Mouse (Mus musculus) cerebellum, postnatal 10 days (tissue): Measurements from ENCODE around the gene Aunip.

Source experiments
- DNase-seq, 2 experiments: peaks; one replicate each; pipeline ENCODE4 v3.0.0; 2021; ENCODE audit warnings: mixed read lengths in 2 of 2

Gene Aunip

GRCm38 (mm10) chr4:134555956-134556580 lies 45.3 kb downstream of the Aunip start:
- peak; percentile 79 to 87 for DNase-seq

- DNase-seq, result no peak
Observed at GRCm38 (mm10) chr4:134557626-134558249, 46.9 kb downstream of the Aunip start.

DNA sequence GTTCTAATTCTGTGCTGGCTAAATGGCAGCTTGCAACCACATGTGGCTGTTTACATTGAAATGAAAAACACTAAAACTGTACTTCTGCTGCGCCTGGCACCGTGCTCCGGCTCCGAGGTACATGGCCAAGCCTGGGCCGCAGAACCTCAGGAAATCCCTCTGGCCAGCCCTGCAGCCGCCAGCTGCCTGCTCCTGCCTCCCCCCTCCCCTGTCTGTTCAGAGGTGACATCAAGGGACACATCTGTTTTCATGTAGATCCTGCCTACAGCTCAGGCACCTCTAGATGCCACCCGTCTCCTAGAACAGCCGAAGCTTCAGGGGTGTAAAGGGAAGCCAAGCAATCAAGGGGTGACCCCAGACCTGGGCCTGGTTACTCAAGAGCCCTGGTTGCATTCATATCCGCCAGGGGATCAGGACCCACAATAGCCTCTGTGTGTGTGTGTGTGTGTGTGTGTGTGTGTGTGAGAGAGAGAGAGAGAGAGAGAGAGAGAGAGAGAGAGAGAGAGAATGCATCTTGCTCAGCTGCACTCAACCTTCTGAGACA lies 47.8 kb downstream of the Aunip start:
- no peak for DNase-seq

- DNase-seq, result no peak
Observed at GRCm38 (mm10) chr4:134559154-134559553, 48.4 kb downstream of the Aunip start.

- peak in 1 of 2 experiments; percentile 41 for DNase-seq
Observed at GRCm38 (mm10) chr4:134560699-134561098, 49.9 kb downstream of the Aunip start.

GRCm38 (mm10) chr4:134562014-134562413 lies 51.2 kb downstream of the Aunip start:
- peak; percentile 78 to 86 for DNase-seq

DNA sequence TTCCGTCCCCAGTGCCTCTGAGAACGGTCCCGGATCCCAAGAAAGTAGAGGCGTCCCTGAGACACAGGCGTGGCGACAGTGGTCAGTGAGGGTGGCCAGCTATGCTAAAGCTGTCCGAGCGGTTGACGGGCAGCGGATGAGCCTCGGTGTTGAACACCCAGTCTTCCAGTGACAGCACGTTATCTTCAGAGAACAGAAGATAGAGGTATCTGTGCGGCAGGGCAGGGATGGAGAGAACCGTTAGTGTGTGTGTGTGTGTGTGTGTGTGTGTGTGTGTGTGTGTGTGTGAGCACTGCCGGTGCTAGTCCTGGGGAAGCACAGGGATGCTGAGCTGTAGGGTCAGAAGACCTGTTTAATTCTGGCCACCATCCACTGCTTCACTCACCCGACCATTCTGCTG lies 52.8 kb downstream of the Aunip start:
- peak in 1 of 2 experiments; percentile 18 for DNase-seq

DNA sequence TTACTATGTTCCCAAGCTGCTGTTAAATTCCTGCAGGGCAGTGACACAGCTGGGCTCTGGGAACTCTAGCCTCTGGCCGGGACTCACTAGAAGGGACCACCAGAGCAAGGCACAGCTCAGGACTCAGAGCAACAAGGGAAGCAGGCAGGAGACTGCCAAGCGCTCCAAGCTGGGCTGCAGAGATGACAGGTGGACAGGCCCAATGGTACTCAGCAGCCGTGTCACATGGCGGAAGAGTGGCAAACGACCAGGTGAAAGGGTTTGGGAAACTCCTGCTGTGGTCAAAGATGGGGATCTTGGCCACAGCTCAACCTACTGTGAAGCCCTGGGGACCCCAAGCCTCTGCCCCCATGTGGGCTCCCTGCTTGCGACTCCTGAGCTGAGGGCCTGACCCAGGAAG lies 53.3 kb downstream of the Aunip start:
- peak in 1 of 2 experiments; percentile 38 for DNase-seq

DNA sequence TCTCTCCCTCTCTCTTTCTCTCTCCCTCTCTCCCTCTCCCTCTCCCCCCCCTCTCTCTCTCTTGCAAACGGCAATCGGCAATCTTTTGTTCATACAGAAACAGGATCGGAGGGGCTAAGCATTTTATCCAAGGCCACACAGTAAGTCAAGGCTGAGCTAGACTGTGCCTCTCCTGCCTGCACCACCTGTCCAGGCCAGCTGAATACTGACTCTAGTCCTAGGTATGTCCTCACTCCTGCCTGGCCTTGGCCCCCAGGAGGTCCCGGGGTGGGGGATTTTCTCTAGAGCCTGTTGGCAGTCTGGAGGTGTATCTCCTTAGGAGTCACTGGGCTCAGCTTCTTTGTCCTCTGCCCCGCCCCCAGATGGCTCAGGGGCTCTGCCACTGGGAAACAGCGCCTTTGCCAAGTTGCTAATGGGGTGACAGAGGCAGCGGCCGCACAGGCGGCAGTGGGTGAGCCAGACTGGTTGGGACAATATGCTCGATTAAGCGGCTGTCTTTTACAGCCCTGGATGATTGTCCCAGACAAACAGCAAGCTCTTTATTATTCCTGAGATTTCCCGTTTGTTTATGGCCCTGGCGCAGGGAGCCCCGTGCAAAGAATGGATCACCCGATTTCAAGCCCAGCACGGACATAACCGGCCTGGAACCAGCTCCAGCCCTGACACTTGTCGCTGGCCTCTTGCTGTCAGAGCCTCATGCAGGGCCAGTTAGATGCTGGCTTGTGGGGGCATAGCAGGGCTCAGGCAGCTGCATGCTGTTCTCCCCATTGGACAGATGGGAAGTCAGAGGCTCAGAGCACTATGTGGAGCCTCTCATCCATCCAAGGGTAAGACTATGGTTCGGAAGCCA lies 56.8 kb downstream of the Aunip start:
- peak; percentile 85 to 93 for DNase-seq

DNA sequence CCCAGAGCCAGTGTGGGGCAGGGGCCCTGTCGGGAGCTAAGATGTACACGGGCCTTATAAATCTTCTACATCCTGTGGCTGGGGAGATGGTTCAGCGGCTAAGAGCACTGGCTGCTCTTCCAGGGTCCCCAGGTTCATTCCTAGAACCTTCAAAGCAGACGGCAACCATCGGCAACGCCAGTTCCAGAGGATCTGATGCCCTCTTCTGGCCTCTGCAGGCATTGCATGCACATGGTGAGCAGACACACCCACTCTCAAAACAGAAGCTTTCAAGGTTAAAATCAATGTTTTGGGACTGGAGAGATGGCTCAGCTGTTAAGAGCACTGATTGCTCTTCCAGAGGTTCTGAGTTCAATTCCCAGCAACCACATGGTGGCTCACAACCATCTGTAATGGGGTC lies 58.4 kb downstream of the Aunip start:
- DNase-seq, result peak; percentile 73 to 81

DNA sequence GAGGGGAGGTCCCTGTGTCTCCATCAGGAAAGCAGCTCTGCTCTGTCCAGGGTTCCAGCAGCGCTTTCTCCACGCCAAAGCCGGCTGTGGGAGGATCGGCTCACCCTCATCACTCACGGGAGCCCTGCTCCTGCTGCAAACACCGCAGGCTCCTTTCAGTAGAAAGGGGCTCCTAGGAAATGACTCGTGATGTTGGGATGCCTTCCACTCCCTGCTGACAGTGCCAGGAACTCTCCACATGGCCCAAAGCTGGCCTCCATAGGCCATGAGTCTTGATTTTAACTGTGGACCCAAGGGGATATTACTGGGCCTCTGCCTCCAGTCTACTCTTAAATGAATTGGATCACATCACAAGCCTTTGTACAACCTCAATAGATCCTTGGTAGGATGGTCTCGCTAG lies 59.0 kb downstream of the Aunip start:
- peak in 1 of 2 experiments; percentile 68 for DNase-seq

GRCm38 (mm10) chr4:134570704-134571451 lies 60.1 kb downstream of the Aunip start:
- DNase-seq, result peak; percentile 73 to 88

DNA sequence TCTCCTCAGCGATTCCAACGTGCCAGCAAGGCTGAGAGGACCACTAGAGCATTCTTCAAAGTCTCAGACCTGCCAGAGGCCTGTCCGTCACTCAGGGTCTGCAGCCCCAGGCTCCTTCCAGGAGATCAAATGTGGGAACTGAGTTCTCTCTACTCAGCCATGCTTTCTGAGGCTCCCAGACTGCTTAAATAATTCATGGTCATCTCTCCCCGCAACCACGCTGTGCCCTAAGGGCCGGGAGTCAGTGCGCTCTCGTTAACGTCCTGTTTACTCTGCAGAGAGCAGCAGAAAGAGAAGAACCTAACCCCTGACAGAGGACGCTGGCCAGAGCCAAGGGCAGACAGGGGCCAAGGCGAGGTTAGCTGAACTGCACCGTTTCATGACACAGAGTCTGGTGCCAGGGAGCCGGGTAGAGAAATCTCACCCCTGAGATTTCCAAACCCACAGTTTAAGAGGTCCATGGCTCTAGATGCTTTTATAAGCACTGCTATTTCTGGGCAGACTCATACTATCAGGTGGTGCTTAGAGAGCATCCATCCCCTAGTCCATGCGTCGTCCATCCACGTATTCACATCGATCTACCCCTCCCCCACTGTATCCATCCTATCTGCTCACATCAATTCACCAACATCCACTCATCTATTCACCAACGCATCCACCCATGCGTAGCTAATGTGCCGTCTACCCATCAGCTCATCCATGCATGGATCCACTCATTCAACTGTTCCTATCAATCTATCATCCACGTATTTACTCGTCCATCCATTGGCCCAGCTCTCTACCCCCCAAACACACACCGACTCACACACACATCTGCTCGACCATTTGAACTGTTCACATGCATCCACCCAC lies 61.9 kb downstream of the Aunip start:
- peak in 1 of 2 experiments; percentile 69 for DNase-seq
